ENCODE assay signal across 10 mouse cellular contexts in genomic region chr16:31695286-31696020, GRCm38 (mm10). TPM values are rescaled to one million over a fixed set of nuclear protein-coding genes. Genes with fewer than 3 reads are reported as not detected.
DNase-seq lines count a peak whose midpoint lies in the region; ATAC-seq and TF ChIP-seq lines count a peak whose summit lies in the region.
"Had no signal": no experiment of that assay in that cellular context is flagged by ENCODE, and none has a peak within 500 bp of the region (broad histone marks: within the 10 kb centered on the region; RNA-seq: fewer than 3 reads in every experiment).

No protein-coding gene starts in this region.

- 56% methylated on average over 11 of the region's 11 CpGs for WGBS in heart, embryonic 13.5 days
- WGBS in intestine, postnatal 0 days: 61% methylated on average over 11 of the region's 11 CpGs
- 41% methylated on average over 11 of the region's 11 CpGs for WGBS in midbrain, embryonic 15.5 days

- no peak for TF ChIP-seq POLR2A in brain, embryonic 14.5 days (IDR thresholded peaks at IDR 0.05; ENCODE audit: borderline replicate concordance, extremely low read depth, insufficient read depth, insufficient read length, poor library complexity, severe bottlenecking)

- no peak for ATAC-seq in heart, embryonic 13.5 days (ENCODE audit: extremely low read depth, insufficient number of reproducible peaks, low FRiP score, low TSS enrichment)
- no peak for ATAC-seq in intestine, postnatal 0 days
- no peak for ATAC-seq in midbrain, embryonic 15.5 days (replicated peaks)

- no peak overlapping the region for H3K27ac ChIP-seq in heart, embryonic 13.5 days (replicated peaks)
- no peak overlapping the region for H3K27ac ChIP-seq in intestine, postnatal 0 days (ENCODE audit: low read depth, low read length)
- 0 out of 2 replicates have a peak overlapping the region, but pooled peaks have one; percentile 29 for H3K27ac ChIP-seq in midbrain, embryonic 15.5 days

- H3K36me3 ChIP-seq in heart, embryonic 13.5 days: no peaks in the 10 kb centered on the region
- no peaks in the 10 kb centered on the region for H3K36me3 ChIP-seq in intestine, postnatal 0 days (ENCODE audit: control insufficient read depth, insufficient read depth)
- no peaks in the 10 kb centered on the region for H3K36me3 ChIP-seq in midbrain, embryonic 15.5 days (replicated peaks)

- H3K9ac ChIP-seq in heart, embryonic 13.5 days: no peak overlapping the region
- H3K9ac ChIP-seq in intestine, postnatal 0 days (ENCODE audit: low read depth, low read length): no peak overlapping the region
- no peak overlapping the region for H3K9ac ChIP-seq in midbrain, embryonic 15.5 days

- peaks cover 39% of the 10 kb centered on the region for H3K4me1 ChIP-seq in heart, embryonic 13.5 days
- H3K4me1 ChIP-seq in intestine, postnatal 0 days (replicated peaks; ENCODE audit: control insufficient read depth, insufficient read depth, low read length): no peaks in the 10 kb centered on the region
- peaks cover 7% of the 10 kb centered on the region for H3K4me1 ChIP-seq in midbrain, embryonic 15.5 days

- no peak for TF ChIP-seq CTCF in brain, embryonic 14.5 days (IDR thresholded peaks at IDR 0.05; ENCODE audit: borderline replicate concordance, extremely low read depth, insufficient read depth, insufficient read length)
- TF ChIP-seq CTCF in intestine, postnatal 0 days (IDR thresholded peaks at IDR 0.05; ENCODE audit: low read depth): no peak

- H3K4me3 ChIP-seq in heart, embryonic 13.5 days: no peak overlapping the region
- H3K4me3 ChIP-seq in intestine, postnatal 0 days (ENCODE audit: low read depth, low read length): peak overlapping the region; percentile 7; the same call in 1 of the 2 replicates
- peak overlapping the region; percentile 20 for H3K4me3 ChIP-seq in midbrain, embryonic 15.5 days
- H3K4me3 ChIP-seq: erythroblast, embryonic 14.5 days had no signal

- DNase-seq in heart, adult 9 months (ENCODE audit: low spot score in 2 of 2): no peak
- DNase-seq in brain, embryonic 14.5 days (ENCODE audit: low read depth): peak; percentile 54
- no peak for DNase-seq in kidney, postnatal 10 days
- no peak for DNase-seq in spleen, adult 18-20 months
- no peak for DNase-seq in B cell, adult 2 months
- DNase-seq: adrenal gland, adult 8-10 months had no signal

- H3K27me3 ChIP-seq in heart, embryonic 13.5 days (replicated peaks): no peaks in the 10 kb centered on the region
- H3K27me3 ChIP-seq in intestine, postnatal 0 days (replicated peaks; ENCODE audit: control insufficient read depth, insufficient read depth, low read length): no peaks in the 10 kb centered on the region
- H3K27me3 ChIP-seq in midbrain, embryonic 15.5 days (replicated peaks): no peaks in the 10 kb centered on the region

- H3K4me2 ChIP-seq in heart, embryonic 13.5 days: peak overlapping the region; percentile 25
- peak overlapping the region; percentile 30 for H3K4me2 ChIP-seq in intestine, postnatal 0 days (replicated peaks; ENCODE audit: low read depth)
- H3K4me2 ChIP-seq in midbrain, embryonic 15.5 days: peak overlapping the region; percentile 38

- no peaks in the 10 kb centered on the region for H3K9me3 ChIP-seq in heart, embryonic 13.5 days
- no peaks in the 10 kb centered on the region for H3K9me3 ChIP-seq in intestine, postnatal 0 days (ENCODE audit: control insufficient read depth)
- no peaks in the 10 kb centered on the region for H3K9me3 ChIP-seq in midbrain, embryonic 15.5 days

RNA-seq across cellular contexts. Expression of gene Dlg1, which starts 32.2 kb away (rescaled TPM):
- 12.4 and 13.2 TPM in 2 replicates for polyA plus RNA-seq in heart, embryonic 13.5 days (2015; fragmentation: Nextera tagmentation; extraction: Ambion mirVana)
- 30.8 and 34.1 TPM in 2 replicates for polyA plus RNA-seq in brain, embryonic 14.5 days (2012; rRNA removed)
- 10.5 and 11.2 TPM in 2 replicates for polyA plus RNA-seq in intestine, postnatal 0 days (2015; fragmentation: Nextera tagmentation; extraction: Ambion mirVana)
- polyA plus RNA-seq in midbrain, embryonic 15.5 days (2015; fragmentation: Nextera tagmentation; extraction: Ambion mirVana): 13.2 and 13.3 TPM in 2 replicates
